Mouse (Mus musculus): ENCODE data around the gene Ifitm7.
"Not testable (repeated sequence)": the region's sequence is repeated elsewhere in the genome, so short reads cannot be mapped to it uniquely, and the experiment has no call there.

The Ifitm7 gene

GRCm38 (mm10) chr16:13977026-13977425 is 9.7 kb downstream of the Ifitm7 start:
- not testable (repeated sequence) for DNase-seq

DNA sequence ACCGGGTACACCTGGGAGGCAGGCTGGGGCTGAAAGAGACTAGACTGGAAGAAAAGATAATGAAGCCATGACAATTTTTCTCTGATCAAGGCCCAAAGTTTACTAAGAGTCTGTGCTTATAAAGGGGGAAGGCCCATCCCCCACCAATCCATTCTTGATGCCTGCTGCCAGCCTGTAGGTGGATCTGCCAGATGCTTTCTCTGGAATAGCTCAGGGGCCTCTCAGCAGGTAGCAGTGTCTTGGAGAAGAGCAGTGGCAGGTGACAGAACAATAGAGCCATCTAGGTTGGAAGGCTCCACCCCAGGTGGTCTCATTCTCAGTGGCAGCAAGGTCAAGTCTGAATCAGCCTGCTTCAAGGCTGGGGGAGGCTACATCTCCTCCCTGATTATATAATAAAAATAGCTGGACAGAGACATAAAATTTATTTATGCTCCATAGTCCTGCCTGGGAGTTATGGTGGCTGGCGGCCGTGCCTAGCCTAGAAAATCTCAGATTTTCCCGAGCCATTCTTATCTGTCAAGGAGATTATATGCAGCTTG is 10.3 kb downstream of the Ifitm7 start:
- not testable (repeated sequence) for DNase-seq

- DNase-seq, result no peak
Observed at GRCm38 (mm10) chr16:13972051-13972450, 14.6 kb downstream of the Ifitm7 start.

DNA sequence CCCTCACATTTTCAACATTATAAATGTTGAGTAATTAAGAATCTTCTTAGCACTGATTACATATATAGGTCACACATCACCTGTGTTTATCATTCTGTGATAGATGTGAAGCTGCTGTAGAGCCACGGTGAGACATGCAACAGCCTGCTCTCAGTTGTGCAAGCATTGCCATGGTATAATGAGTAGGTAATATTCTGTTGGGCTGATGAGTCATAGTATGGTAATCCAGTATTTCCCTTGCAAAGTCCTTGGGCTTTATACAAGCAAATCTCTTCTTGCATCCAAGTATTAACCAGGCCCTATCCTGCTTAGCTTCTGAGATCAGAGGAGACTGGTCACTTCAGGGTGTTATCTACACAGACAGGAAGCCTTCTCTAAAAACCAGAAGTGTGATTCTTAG is 17.6 kb downstream of the Ifitm7 start:
- no peak for DNase-seq

DNA sequence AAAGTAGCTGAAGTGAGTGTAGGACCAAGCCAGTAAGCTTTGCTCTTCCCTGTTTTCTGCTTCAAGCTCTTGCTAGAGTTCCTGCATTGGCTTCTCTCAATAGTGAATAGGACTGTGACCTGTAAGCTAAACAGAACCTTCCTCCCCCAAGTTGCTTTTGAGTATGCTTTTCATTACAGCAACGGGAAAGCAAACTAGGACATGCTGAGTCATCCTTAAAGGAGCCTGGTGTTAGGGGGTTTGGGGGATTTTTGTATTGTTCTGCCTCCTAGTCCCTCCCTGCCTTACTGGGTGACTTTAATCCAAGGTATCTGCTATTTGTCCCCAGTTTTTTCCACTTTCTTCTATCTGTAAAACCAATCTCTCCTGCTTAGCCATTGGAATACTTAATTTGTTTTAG is 24.6 kb downstream of the Ifitm7 start:
- no peak for DNase-seq

DNA sequence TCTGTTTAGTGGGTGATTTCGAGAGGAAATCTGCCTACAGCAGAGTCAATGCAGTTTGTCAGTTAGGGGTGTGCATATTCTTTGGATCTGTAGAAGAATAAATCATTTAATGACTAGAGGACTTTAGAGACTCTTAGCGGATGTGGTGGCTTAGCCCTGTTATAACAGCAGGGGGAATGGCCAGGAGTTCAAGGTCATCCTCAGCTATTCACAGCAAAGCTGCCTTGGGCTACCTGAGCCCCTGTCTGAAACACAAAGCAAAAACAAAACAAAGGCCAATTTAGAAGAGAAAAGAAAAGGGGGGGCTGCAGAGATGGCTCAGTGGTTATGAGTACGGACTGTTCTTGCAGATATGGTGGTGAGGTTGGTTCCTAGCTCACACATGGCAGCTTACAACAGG is 35.4 kb downstream of the Ifitm7 start:
- DNase-seq, result no peak

- no peak for DNase-seq
Observed at GRCm38 (mm10) chr16:13946306-13946705, 40.4 kb downstream of the Ifitm7 start.

DNA sequence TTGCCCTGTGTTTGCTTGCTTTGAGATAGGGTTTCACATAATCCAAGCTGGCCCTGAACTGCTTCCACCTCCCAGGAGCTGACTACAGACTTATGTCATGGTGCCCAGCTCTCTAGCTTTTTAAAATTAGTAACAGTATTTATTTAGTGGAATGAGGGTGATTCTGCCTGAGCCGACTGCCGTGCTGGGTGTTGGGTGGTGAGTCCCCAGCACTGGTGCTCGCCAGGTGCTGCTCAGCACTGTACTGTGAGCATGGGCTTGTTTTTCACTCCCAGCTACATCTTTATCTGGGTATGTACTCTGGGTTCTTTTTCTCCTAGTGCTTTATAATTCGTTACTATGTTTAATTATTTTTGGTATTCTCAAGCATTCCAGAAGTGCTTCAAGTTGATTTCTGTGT is 41.5 kb downstream of the Ifitm7 start:
- no peak for DNase-seq

GRCm38 (mm10) chr16:13944752-13945151 is 41.9 kb downstream of the Ifitm7 start:
- no peak for DNase-seq

DNA sequence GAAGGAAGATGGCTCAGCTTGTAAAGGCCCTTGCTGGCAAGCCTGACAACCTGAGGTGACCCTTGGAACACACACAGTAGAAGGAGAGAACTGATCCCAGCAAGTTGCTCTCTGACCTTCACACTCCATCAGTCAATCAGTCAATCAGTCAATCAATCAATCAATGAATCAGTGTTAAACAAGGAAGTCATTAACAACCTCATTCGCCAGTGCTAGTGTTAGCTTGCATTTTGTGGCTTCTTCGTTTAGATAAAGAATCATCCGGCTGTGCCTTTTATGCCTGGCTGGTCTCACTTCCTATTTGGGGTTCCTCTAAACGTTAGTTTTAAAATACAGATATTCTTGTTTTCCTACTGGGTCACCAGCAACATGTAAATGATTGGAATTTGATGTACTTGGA is 42.5 kb downstream of the Ifitm7 start:
- no peak for DNase-seq

DNA sequence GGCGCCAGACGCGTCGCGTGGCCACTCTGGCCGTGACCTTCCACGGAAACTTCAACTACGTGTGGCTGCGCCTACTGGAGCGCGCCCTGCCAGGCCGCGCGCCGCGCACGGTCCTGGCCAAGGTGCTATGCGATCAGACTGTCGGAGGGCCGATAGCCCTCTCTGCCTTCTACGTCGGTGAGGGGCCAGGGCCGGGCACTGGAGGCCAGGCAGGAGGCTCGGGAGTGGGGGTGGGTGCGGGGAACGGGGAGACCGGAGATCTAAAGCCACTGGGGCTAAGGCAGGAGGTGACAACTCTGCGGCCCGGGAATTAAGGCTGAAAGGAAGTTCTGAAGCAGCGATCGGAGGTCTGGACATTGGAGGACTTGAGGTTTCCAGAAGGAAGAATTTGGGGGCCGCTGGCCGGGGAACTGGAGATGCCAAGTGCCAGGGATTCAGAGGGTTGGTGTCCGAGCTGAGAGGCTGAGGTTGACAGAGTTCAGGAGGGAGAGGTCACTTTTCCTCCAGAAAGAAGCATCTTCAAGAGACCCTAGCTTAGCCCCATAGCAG is 45.8 kb downstream of the Ifitm7 start:
- DNase-seq, result no peak

- peak; percentile 90 to 91 for DNase-seq
Observed at GRCm38 (mm10) chr16:13940139-13940846, 46.4 kb downstream of the Ifitm7 start.

All from kidney, postnatal 36 days (tissue).